Mouse (Mus musculus) erythroid progenitor cell, adult 5-6 weeks (primary cell): Measurements from ENCODE around the gene Prdm8. TPM values are rescaled to one million over a fixed set of nuclear protein-coding genes. Genes with fewer than 3 reads are reported as not detected.

ENCODE experiments used
- ATAC-seq: replicated peaks from 2 replicates; pipeline ENCODE4 v1.8.0; 2016; ENCODE audit warnings: moderate number of reproducible peaks, mild to moderate bottlenecking, moderate TSS enrichment, inconsistent platforms; ENCODE audit not compliant: poor library complexity, low FRiP score, severe bottlenecking
- total RNA-seq, 2 experiments: library from RNA; stranded (forward) in 1 of 2; stranded (reverse) in 1 of 2; fragments of 150-400 nt in 1 of 2; fragments of 186-747, 209-891 nt in 1 of 2; gene quantifications; 2 replicates each; pipeline versions ENCODE4 v1.2.3 to v1.2.4; 2015 to 2017; ENCODE audit warnings: low replicate concordance in 2 of 2

The Prdm8 gene
- total RNA-seq, 2 experiments from 2014 or later, result not detected

DNA sequence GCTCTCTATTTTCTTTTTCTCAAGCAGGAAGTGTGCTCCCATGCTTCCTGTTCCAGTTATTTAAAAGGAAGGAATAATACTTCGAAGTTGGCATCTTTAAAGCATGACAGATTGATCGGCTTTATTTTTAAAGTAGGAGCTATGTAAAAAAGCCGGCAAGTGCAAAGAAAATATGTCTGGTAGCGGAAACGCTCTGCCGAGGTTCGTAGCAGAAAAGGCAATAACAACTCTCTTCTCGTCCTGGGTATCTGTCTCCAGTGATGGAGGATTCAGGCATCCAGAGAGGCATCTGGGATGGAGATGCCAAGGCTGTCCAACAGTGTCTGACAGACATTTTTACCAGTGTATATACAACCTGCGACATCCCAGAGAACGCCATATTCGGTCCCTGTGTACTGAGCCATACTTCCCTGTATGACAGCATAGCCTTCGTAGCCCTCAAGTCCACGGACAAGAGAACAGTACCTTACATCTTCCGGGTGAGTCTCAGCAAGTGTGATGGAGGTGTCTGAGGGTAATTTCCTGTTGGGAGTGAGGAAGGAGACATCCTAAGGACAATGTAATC lies 16.1 kb downstream of the Prdm8 start:
- no peak for ATAC-seq

DNA sequence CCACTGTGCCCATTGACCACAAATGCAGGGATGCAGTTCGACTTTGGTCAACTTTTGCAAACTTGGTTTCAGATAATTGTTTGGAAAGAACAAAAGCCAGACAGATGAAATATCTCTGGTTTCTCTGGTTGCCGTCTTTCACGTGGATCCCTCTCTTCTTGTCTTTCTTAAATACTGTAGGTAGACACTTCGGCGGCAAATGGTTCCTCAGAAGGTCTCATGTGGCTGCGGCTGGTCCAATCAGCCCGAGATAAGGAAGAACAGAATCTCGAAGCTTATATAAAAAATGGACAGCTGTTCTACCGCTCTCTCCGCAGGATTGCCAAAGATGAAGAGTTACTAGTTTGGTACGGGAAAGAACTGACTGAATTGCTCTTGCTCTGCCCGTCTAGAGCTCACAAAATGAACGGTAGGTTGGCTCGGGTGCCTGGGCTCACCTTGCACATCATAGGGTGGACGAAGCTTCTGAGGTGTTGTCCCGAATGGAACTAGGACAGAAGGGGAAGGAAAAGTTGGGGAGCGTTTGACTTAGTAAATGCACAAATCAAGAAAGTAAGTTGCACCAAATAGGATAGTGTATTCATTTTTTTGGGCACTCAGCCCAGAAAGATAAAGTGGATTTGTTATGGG lies 17.4 kb downstream of the Prdm8 start:
- ATAC-seq, result no peak

DNA sequence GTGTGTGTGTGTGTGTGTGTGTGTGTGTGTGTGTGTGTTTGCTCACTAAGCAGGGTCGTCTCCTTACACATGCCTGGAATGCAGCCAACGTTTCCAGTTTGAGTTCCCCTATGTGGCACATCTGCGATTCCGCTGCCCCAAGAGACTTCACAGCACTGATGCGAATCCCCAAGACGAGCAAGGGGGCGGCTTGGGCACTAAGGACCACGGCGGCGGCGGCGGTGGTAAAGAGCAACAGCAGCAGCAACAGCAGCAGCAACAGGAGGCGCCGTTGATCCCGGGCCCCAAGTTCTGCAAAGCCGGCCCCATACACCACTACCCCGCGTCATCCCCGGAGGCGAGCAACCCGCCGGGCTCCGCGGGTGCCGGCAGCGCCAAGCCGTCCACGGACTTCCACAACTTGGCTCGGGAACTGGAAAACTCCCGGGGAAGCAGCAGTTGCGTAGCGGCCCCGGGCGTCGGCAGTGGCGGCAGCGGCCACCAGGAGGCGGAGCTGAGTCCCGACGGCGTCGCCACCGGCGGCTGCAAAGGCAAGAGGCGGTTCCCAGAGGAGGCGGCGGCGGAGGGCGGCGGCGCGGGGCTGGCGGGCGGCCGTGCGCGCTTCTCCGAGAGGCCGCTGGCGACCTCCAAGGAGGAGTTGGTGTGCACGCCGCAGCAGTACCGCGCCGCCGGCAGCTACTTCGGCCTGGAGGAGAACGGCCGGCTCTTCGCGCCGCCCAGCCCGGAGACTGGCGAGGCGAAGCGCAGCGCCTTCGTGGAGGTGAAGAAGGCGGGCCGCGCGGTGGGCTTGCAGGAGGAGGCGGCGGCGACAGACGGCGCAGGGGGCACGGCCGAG lies 18.2 kb downstream of the Prdm8 start:
- ATAC-seq, result peak; percentile 63; the same call in 1 of the 2 replicates

GRCm38 (mm10) chr5:98185806-98186751 lies 19.1 kb downstream of the Prdm8 start:
- ATAC-seq, result no peak

DNA sequence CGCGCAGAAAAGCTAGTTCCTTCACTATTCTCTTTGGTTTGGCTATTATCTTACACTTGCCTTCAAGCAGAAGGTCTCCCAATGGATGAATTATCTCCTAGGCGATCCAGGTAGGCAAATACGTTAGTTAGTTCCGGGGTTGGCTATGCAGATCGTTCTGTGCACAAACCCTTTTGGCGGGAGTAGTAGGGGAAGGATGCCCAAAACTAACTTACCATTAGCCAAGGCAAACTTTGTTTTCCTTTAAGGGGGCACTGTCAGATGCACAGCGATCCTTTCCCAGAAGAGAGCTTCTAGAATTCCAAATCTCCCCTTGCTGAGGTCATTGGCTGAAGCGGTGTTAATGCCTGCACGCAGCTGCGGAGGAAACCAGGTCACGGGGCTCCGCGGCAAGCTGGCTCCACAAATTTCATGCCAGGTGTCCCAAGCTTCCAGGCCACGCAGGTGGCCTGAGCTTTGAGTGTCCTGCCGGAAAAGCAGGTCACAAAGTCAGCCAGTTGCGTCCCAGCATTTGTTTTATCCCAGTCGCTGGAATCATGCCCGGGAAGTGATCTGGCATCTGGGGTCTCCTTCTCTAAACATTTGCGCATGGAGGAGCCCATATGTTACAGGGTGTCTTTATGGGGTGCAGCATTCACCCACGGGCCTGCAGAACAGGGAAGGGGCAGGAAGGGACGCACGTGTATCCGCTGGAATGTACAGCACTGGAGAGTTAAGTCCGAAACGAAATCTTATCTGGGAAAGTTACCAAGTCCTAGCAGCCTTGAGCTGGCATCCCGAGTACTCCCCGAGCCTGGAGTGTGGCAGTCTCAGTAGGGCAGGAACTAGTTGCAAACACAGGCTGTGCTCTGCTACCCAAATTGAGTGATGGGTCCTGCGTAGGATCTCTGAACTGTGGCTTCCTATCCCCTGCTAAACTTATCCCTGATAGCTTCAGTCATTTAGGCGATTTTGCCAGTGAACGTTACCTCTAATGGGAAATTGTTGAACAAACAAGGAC lies 22.5 kb downstream of the Prdm8 start:
- no peak for ATAC-seq

GRCm38 (mm10) chr5:98192295-98192983 lies 25.4 kb downstream of the Prdm8 start:
- no peak for ATAC-seq

GRCm38 (mm10) chr5:98194959-98195358 lies 28.0 kb downstream of the Prdm8 start:
- no peak for ATAC-seq

- no peak for ATAC-seq
Observed at GRCm38 (mm10) chr5:98198412-98199218, 31.6 kb downstream of the Prdm8 start.

GRCm38 (mm10) chr5:98199219-98199552 lies 32.2 kb downstream of the Prdm8 start:
- ATAC-seq, result no peak

- no peak for ATAC-seq
Observed at GRCm38 (mm10) chr5:98201606-98202005, 34.6 kb downstream of the Prdm8 start.

DNA sequence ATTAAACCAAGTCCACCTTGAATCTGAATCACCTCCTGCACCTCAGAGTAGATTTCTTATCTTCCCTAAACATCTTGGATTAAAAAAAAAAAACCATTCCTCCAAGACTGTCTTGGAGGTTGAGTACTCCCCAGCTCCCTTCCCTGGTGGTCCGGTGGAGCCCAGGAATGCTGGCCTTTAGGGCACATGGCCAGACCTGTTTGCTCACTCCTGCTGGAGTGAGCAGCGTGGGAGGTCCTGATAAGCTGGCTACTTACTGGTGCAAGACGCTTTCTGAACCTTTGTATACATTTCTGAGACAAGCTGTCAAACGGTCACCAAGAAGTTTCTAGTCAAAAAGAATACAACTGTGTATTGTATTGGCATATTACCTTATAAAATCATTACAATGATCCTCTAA lies 36.0 kb downstream of the Prdm8 start:
- no peak for ATAC-seq

DNA sequence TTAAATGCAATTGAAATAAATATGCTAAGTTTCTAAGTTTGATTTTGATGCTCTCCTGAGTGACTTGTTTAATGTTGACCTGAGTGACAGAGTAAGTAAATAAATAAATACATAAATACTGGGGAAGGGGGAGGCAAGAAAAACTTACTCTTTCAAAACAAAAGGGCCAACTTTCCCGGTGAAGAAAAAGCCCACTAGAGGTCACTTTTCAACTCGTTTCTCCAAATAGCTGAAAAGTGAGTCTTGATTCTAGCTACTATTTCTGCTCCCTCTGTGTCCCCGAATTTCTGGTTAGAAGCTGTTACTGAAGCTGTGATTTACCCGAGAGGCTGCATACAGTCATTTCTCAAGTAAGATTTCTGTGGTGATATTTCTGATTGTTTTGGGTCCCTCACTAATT lies 45.5 kb downstream of the Prdm8 start:
- ATAC-seq, result no peak

GRCm38 (mm10) chr5:98221956-98222355 lies 55.0 kb downstream of the Prdm8 start:
- no peak for ATAC-seq

GRCm38 (mm10) chr5:98226710-98227109 lies 59.7 kb downstream of the Prdm8 start:
- no peak for ATAC-seq

- no peak for ATAC-seq
Observed at GRCm38 (mm10) chr5:98229456-98229855, 62.5 kb downstream of the Prdm8 start.

DNA sequence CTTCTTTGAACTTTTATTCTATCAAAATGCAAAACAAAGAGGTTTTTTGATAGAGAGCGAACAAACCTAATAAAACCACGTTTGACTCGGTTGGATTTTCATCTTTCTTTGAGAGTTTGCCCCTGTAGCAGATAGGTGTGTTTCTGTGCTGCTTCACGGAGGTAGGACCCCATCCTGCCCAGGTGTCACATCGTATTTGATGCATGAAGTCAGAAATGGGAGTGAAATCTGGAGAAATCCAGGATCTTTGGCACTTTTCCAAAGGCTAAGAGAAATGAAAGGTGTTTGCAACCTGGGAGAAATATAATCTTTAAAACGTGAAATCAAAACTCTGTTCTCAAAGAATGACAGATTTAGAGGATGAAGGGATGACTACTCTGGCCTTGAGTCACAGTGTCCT lies 71.5 kb downstream of the Prdm8 start:
- ATAC-seq, result no peak
